Mouse (Mus musculus) heart, embryonic 13.5 days (tissue): Measurements from ENCODE around the gene Slc35b1. TPM values are rescaled to one million over a fixed set of nuclear protein-coding genes. Genes with fewer than 3 reads are reported as not detected.

Experiments used
- ATAC-seq: fragments of 200-750 bp; cut with Nextera tagmentation; 2 replicates; pipeline ENCODE4 v1.8.0; 2017; ENCODE audit warnings: moderate TSS enrichment; ENCODE audit not compliant: insufficient number of reproducible peaks, low FRiP score, low TSS enrichment; ENCODE audit errors: extremely low read depth
- H3K27ac ChIP-seq: fragments of 300-500 bp; sonication (generic); replicated peaks from 2 replicates; pipeline ENCODE4 v1.5.1; 2015; ENCODE audit warnings: moderate library complexity, mild to moderate bottlenecking, inconsistent platforms
- H3K27me3 ChIP-seq: fragments of 300-500 bp; sonication (generic); replicated peaks from 2 replicates; pipeline ENCODE4 v1.6.1; 2015; ENCODE audit warnings: mild to moderate bottlenecking, inconsistent platforms
- H3K36me3 ChIP-seq: fragments of 300-500 bp; sonication (generic); 2 replicates; pipeline ENCODE4 v1.6.1; 2015; ENCODE audit warnings: mild to moderate bottlenecking, inconsistent platforms
- H3K4me1 ChIP-seq: fragments of 300-500 bp; sonication (generic); 2 replicates; pipeline ENCODE4 v1.6.1; 2015; ENCODE audit warnings: inconsistent platforms
- H3K4me2 ChIP-seq: fragments of 300-500 bp; sonication (generic); 2 replicates; pipeline ENCODE4 v1.6.1; 2015; ENCODE audit warnings: inconsistent platforms, mild to moderate bottlenecking, moderate library complexity
- H3K4me3 ChIP-seq: fragments of 300-500 bp; sonication (generic); 2 replicates; pipeline ENCODE4 v1.5.1; 2015; ENCODE audit warnings: moderate library complexity, mild to moderate bottlenecking, inconsistent platforms
- H3K9ac ChIP-seq: fragments of 300-500 bp; sonication (generic); 2 replicates; pipeline ENCODE4 v1.6.1; 2015; ENCODE audit warnings: inconsistent platforms, mild to moderate bottlenecking, moderate library complexity
- H3K9me3 ChIP-seq: fragments of 300-500 bp; sonication (generic); 2 replicates; pipeline ENCODE4 v1.6.1; 2016; ENCODE audit warnings: inconsistent platforms
- WGBS: fragments of 180-500 bp; shearing (Covaris S2); methylation state at CpG from one replicate; pipeline ENCODE4 v1.1.7; 2015; ENCODE audit warnings: mixed read lengths; 5-methylcytosine and 5-hydroxymethylcytosine counted together
- polyA plus RNA-seq: library from polyadenylated mRNA; unstranded; fragments of >200 nt; fragmentation: Nextera tagmentation; extraction: Ambion mirVana; gene quantifications from 2 replicates; pipeline ENCODE4 v1.2.1, GENCODE M21; 2015

Slc35b1 gene
- polyA plus RNA-seq, 1 experiment from 2014 or later: 77.2 TPM

DNA sequence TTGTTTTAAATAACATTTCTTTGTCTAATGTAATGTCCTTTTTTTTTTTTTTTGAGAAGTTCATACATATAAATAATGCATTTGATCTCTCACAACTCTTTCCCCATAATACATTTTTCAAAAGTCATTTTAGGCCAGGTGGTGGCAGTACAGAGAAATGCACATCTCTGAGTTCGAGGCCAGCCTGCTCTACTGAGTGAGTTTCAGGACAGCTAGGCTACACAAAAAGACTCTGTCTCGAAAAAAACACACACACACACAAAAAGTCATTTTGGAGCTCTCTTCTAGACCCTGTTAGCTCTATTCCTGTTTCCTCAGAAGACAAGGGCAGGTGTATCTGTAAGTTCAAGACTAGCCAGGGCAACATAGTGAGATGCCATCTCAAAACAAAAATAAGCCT, 31.8 kb upstream of the Slc35b1 start:
- WGBS: 83% methylated on average over 2 of the region's 2 CpGs
- Histone ChIP-seq H3K27me3 (no peaks in the 10 kb centered on the region), H3K36me3 (peaks cover 16% of the 10 kb centered on the region), H3K9me3 (no peaks in the 10 kb centered on the region), H3K4me1 (peaks cover 38% of the 10 kb centered on the region), H3K9ac (no peak overlapping the region), H3K27ac (no peak overlapping the region), H3K4me2 (peak overlapping the region; percentile 25; the same call in 1 of the 2 replicates), H3K4me3 (no peak overlapping the region)
- no peak for ATAC-seq

DNA sequence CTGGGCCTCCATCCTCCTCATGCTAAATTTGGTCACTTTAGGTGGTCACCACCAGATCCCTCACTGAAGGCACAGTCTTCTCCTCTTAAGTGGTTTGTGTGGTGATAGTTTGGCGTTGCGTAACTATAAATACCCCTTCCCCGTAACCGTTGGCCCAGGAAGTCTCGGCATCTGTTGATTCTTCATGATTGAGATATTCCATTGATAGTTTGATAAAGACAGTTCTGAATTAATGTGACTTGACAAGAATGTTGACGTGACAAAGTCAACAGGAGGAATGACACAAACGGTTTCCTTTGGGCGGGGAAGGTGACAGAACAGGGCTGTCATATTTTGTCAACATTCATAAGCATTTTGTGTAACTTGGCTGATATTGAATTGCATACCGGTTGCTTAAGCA, 31.3 kb upstream of the Slc35b1 start:
- H3K27me3 ChIP-seq: no peaks in the 10 kb centered on the region
- ATAC-seq: no peak
- WGBS: 76% methylated on average over 9 of the region's 9 CpGs

DNA sequence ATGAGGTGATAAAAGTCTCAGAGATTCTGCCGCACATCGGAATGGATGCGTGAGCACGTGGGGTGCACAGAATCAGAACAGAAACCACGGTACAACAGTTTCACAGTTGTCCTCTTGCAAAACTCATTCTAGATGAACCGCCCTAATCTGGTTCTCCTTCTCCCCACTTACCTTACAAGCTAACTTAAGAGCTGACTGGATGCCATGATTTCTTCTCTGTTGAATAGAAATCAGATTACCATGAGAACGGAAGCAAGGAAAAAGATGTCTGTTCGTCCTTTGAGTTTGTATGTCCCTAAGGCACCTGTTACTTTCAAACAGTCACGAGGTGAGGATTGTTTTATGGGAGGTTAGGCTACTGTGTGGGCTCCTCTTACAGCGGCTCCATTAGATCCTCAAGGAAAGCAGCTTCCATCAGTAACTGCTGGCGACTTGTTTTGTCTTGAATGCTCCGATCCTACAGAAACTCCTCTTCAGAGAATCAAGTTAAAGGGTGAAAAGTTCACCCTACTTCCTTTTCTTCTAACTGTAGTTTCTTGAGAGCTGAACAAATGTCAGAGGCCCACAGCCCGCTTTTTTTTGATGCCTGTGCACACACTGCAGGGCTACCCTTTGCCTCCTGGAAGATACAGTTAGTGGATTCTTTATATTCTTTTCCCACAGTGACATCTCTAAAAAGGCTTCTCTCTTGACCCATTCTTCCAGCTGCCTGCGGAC, 30.1 kb upstream of the Slc35b1 start:
- ATAC-seq: no peak
- H3K4me1 ChIP-seq: peaks cover 42% of the 10 kb centered on the region
- WGBS: 87% methylated on average over 14 of the region's 14 CpGs
- H3K4me3 ChIP-seq: peak overlapping the region; percentile 21; the same call in 1 of the 2 replicates
- peak overlapping the region; percentile 54 for H3K4me2 ChIP-seq
- no peaks in the 10 kb centered on the region for H3K27me3 ChIP-seq
- 0 out of 2 replicates have a peak overlapping the region, but pooled peaks have one; percentile 72 for H3K27ac ChIP-seq
- no peaks in the 10 kb centered on the region for H3K9me3 ChIP-seq
- H3K9ac ChIP-seq: no peak overlapping the region
- H3K36me3 ChIP-seq: no peaks in the 10 kb centered on the region

More for the DNA sequence above, 31.3 kb upstream of the Slc35b1 start:
- Histone ChIP-seq H3K36me3 (peaks cover 10% of the 10 kb centered on the region), H3K9ac (no peak overlapping the region), H3K27ac (no peak overlapping the region), H3K4me1 (peaks cover 40% of the 10 kb centered on the region), H3K4me3 (no peak overlapping the region), H3K9me3 (no peaks in the 10 kb centered on the region), H3K4me2 (peak overlapping the region; percentile 25; the same call in 1 of the 2 replicates)

DNA sequence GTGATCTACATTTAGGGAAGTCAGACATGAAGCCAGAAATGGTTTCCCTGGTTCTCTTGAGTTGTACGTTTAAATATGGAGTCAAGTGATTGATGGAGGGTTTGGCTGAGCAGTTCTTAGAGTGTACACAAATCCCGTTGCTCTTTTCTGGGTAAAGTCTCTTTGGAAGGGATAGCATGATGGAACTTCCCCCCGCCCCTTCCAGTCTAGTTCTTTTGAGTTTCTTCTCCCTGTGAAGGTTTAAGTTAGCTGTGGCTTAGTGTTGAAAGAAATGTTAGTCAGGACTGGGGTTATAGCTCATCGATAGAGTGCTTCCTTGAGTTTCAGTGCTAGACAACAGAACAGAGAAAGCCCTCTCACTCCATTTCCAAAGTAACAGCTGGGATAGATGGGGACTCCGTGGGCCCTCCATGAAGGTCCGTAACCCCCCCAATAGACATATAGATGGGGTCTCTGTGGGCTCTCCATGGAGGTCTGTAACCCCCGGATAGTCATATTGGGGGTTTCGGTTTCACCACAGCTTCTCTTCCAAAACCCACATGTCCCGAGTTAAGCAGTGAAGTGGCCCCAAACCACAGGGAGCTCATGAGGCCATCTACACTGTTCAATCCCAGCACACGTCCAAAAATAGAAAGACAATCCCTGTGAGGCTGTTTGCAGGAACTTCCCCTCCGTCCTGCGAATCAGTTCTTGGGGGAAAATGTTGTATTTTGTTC, 29.4 kb upstream of the Slc35b1 start:
- ATAC-seq: no peak
- Histone ChIP-seq H3K4me3 (peak overlapping the region; percentile 21), H3K27me3 (no peaks in the 10 kb centered on the region), H3K4me2 (peak overlapping the region; percentile 54), H3K9ac (peak overlapping the region; percentile 50), H3K36me3 (no peaks in the 10 kb centered on the region), H3K9me3 (no peaks in the 10 kb centered on the region), H3K27ac (peak overlapping the region; percentile 72), H3K4me1 (peaks cover 39% of the 10 kb centered on the region)
- 64% methylated on average over 12 of the region's 12 CpGs for WGBS

DNA sequence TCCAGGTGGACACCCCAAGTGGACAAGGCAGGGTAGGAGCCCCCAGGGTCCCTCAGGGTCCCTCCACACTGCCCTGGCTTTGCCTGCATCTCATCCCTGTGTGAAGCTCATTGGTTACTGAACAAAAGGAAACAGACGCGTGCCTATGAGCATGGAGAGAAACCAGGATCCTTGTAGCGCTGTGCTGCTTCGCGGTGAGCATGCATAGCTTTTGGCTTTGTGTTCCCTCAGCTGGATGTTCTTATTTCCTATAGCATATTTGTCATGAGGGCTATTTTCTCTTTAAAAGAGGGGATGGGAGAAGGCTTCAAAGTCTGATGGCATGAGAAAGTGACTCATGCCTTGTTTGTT, 28.9 kb upstream of the Slc35b1 start:
- no peaks in the 10 kb centered on the region for H3K27me3 ChIP-seq
- H3K9me3 ChIP-seq: no peaks in the 10 kb centered on the region
- ATAC-seq: no peak
- peak overlapping the region; percentile 21 for H3K4me3 ChIP-seq
- peak overlapping the region; percentile 50 for H3K9ac ChIP-seq
- H3K36me3 ChIP-seq: no peaks in the 10 kb centered on the region
- H3K27ac ChIP-seq: peak overlapping the region; percentile 72
- peaks cover 39% of the 10 kb centered on the region for H3K4me1 ChIP-seq
- 80% methylated on average over 5 of the region's 5 CpGs for WGBS
- H3K4me2 ChIP-seq: peak overlapping the region; percentile 54

DNA sequence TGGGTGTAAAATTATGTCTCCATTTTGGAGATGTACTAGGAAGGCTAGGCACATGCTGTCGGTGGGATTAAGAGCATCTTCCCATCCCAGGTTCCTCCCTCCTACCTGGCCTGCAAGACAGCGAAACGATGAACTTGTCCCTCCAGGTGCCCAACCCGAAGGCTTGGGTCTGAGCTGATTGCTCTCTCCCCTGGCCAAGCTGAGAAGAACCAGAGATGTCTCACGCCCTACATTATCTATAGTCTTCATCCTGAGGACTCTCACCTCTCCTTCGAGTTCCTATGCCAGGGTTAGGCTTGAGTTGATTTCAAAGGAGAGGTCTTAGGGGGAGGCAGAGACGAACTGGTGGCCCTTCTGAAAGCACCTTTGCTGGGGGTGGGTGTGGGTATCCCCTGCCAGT, 28.5 kb upstream of the Slc35b1 start:
- H3K4me1 ChIP-seq: peaks cover 39% of the 10 kb centered on the region
- no peaks in the 10 kb centered on the region for H3K9me3 ChIP-seq
- H3K36me3 ChIP-seq: no peaks in the 10 kb centered on the region
- peak overlapping the region; percentile 50; the same call in 1 of the 2 replicates for H3K9ac ChIP-seq
- peak overlapping the region; percentile 72 for H3K27ac ChIP-seq
- H3K4me2 ChIP-seq: peak overlapping the region; percentile 54
- ATAC-seq: no peak
- peak overlapping the region; percentile 3; the same call in 1 of the 2 replicates for H3K4me3 ChIP-seq
- no peaks in the 10 kb centered on the region for H3K27me3 ChIP-seq
- 81% methylated on average over 7 of the region's 7 CpGs for WGBS

DNA sequence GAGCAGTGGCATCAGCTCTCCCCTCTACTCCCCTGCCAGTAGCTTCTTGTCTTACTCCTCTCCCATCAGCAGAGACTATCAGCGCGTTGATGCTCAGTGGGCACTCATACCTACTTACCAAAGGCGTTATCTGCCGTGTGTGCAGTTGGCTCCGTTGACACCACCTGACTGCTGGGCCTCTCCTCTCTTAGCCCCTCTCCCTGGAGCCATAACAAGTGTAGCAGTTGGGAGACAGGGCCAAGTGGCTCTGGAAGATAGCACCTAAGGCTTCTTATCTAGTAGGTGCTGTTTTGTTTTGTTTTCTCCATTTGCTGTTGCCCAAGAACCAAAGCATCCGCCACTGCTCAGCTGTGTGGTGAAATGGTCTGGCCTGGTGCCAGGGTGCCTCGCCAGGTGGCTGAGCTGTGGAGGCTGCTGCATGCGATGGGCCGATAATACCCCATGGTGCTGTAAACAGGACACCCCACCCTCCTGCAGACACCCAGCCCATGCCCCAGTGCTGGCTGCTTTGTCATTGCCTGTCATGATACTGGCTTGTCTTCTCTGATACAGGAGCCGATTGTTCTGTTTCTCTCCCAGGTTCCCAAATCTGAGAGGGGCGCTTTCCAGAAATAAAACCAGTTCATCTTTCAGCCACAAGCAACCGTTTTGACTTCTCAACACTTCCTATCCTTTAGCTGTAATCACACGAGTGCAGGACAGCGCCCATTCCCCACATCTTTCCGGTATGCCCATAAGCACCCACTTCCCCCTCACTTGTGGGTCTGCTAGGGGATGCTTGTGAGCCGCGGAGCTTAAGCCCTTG, 27.8 kb upstream of the Slc35b1 start:
- peak overlapping the region; percentile 50; the same call in 1 of the 2 replicates for H3K9ac ChIP-seq
- H3K4me3 ChIP-seq: peak overlapping the region; percentile 3; the same call in 1 of the 2 replicates
- no peaks in the 10 kb centered on the region for H3K36me3 ChIP-seq
- ATAC-seq: peak; percentile 87
- no peaks in the 10 kb centered on the region for H3K9me3 ChIP-seq
- H3K4me2 ChIP-seq: peak overlapping the region; percentile 54
- peak overlapping the region; percentile 72 for H3K27ac ChIP-seq
- WGBS: 46% methylated on average over 17 of the region's 17 CpGs
- no peaks in the 10 kb centered on the region for H3K27me3 ChIP-seq
- H3K4me1 ChIP-seq: peaks cover 36% of the 10 kb centered on the region

DNA sequence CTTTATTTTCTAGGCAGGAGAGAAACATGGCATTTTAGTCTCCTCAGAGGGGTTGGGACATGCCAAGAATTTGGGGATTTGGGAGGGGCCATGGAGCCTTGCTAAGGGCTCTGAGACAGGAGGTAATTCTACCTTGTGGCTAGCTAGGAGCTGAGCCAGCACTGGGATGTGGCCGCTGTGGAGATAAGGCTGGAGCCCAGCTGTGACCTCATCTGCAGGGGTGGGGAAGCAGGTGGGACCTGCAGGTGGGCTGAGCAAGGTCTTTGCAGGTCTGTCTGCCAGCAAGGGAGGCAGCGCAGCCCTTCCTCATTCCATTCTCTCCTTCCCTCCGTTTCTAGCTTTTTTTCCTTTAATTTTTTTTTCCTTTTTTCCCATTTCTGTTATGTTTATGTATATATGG, 26.2 kb upstream of the Slc35b1 start:
- 56% methylated on average over 3 of the region's 3 CpGs for WGBS
- Histone ChIP-seq H3K27me3 (no peaks in the 10 kb centered on the region), H3K4me1 (peaks cover 34% of the 10 kb centered on the region), H3K27ac (peak overlapping the region; percentile 72; the same call in 1 of the 2 replicates), H3K4me3 (no peak overlapping the region), H3K36me3 (no peaks in the 10 kb centered on the region), H3K4me2 (peak overlapping the region; percentile 54), H3K9ac (no peak overlapping the region), H3K9me3 (no peaks in the 10 kb centered on the region)
- ATAC-seq: 0 out of 2 replicates have a peak, but pooled peaks have one; percentile 35

DNA sequence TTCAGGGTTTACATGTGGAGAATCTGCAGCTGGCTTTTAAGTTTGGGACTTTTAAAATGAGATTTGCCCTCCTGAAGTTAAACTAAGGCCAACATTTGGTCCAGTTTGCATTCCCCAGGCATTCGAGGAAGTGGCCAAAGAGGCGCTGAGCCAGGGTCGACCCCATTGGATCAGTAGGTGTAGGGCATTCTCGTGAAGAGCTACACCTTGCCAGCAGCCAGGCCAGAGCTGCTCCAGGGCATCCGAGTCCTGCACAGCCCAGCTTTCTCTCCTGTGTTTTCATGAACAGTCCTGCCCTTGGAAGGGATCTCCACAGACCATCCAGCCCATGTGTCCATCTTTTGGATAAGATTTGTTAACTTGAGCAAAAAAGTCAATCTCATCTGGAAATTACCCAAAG, 20.1 kb upstream of the Slc35b1 start:
- Histone ChIP-seq H3K9me3 (no peaks in the 10 kb centered on the region), H3K27ac (no peak overlapping the region), H3K9ac (no peak overlapping the region), H3K27me3 (no peaks in the 10 kb centered on the region), H3K4me2 (no peak overlapping the region), H3K4me3 (no peak overlapping the region), H3K36me3 (no peaks in the 10 kb centered on the region), H3K4me1 (peaks cover 26% of the 10 kb centered on the region)
- 81% methylated on average over 5 of the region's 5 CpGs for WGBS
- ATAC-seq: no peak

DNA sequence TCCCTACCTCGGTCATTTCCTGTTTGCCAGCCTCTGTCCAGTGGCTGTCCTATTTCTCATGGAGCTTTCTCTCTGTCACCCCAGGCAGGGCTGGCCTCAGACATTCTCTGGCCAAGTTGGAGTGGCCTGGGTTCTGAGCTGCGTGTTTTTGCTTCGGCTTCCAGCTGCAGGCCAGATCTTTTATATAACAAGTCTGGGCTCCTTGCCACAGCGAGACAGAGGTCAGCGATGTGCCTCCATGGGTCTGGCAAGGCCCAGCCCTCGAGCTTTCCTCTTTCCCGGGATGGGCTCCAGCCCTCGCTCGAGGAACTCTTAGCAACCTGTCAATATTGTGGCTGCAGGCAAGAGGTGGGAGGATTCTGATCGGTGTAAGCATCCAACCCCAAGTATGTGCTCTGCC, 18.9 kb upstream of the Slc35b1 start:
- Histone ChIP-seq H3K4me1 (peaks cover 35% of the 10 kb centered on the region), H3K27me3 (no peaks in the 10 kb centered on the region), H3K9me3 (no peaks in the 10 kb centered on the region), H3K9ac (0 out of 2 replicates have a peak overlapping the region, but pooled peaks have one; percentile 5), H3K4me3 (no peak overlapping the region), H3K36me3 (peaks cover 2% of the 10 kb centered on the region; the same call in 1 of the 2 replicates), H3K27ac (peak overlapping the region; percentile 70), H3K4me2 (no peak overlapping the region)
- 52% methylated on average over 10 of the region's 10 CpGs for WGBS
- ATAC-seq: no peak
